Mouse (Mus musculus) midbrain, embryonic 16.5 days (tissue): ENCODE results near the gene Pcsk2. TPM values are rescaled to one million over a fixed set of nuclear protein-coding genes. Genes with fewer than 3 reads are reported as not detected.

ENCODE experiments used
- ATAC-seq: fragments of 200-750 bp; cut with Nextera tagmentation; 2 replicates; pipeline ENCODE4 v1.8.0; 2017; ENCODE audit warnings: moderate TSS enrichment
- H3K27ac ChIP-seq: fragments of 300-500 bp; sonication (generic); 2 replicates; pipeline ENCODE4 v1.5.1; 2014; ENCODE audit warnings: mild to moderate bottlenecking, low read length, mixed read lengths
- H3K27me3 ChIP-seq: fragments of 300-500 bp; sonication (generic); 2 replicates; pipeline ENCODE4 v1.6.1; 2014; ENCODE audit warnings: low read depth, low read length, mixed read lengths; ENCODE audit not compliant: control insufficient read depth, insufficient read depth
- H3K36me3 ChIP-seq: fragments of 300-500 bp; sonication (generic); 2 replicates; pipeline ENCODE4 v1.6.1; 2014; ENCODE audit warnings: mild to moderate bottlenecking, low read length, moderate library complexity, mixed read lengths; ENCODE audit not compliant: control insufficient read depth, insufficient read depth
- H3K4me1 ChIP-seq: fragments of 300-500 bp; sonication (generic); 2 replicates; pipeline ENCODE4 v1.6.1; 2014; ENCODE audit warnings: mild to moderate bottlenecking, low read length, mixed read lengths; ENCODE audit not compliant: control insufficient read depth, insufficient read depth
- H3K4me2 ChIP-seq: fragments of 300-500 bp; sonication (generic); 2 replicates; pipeline ENCODE4 v1.6.1; 2014; ENCODE audit warnings: mild to moderate bottlenecking, low read length, mixed read lengths
- H3K4me3 ChIP-seq: fragments of 300-500 bp; sonication (generic); 2 replicates; pipeline ENCODE4 v1.5.1; 2014; ENCODE audit warnings: low read depth, mild to moderate bottlenecking, low read length, moderate library complexity, mixed read lengths
- H3K9ac ChIP-seq: fragments of 300-500 bp; sonication (generic); 2 replicates; pipeline ENCODE4 v1.6.1; 2014; ENCODE audit warnings: low read depth, low read length, mixed read lengths
- H3K9me3 ChIP-seq: fragments of 300-500 bp; sonication (generic); replicated peaks from 2 replicates; pipeline ENCODE4 v1.6.1; 2014; ENCODE audit warnings: mild to moderate bottlenecking, low read length, mixed read lengths; ENCODE audit not compliant: control insufficient read depth, poor library complexity, severe bottlenecking
- WGBS: fragments of 180-500 bp; shearing (Covaris S2); extraction: QIAGEN DNeasy Blood & Tissue Kit; methylation state at CpG from one replicate; pipeline ENCODE4 v1.1.7; 2014; 5-methylcytosine and 5-hydroxymethylcytosine counted together
- polyA plus RNA-seq: library from polyadenylated mRNA; unstranded; fragments of >200 nt; fragmentation: Nextera tagmentation; extraction: Ambion mirVana; gene quantifications from 2 replicates; pipeline ENCODE4 v1.2.1, GENCODE M21; 2015

Gene Pcsk2
- polyA plus RNA-seq, 1 experiment from 2014 or later = 35.2 TPM

DNA sequence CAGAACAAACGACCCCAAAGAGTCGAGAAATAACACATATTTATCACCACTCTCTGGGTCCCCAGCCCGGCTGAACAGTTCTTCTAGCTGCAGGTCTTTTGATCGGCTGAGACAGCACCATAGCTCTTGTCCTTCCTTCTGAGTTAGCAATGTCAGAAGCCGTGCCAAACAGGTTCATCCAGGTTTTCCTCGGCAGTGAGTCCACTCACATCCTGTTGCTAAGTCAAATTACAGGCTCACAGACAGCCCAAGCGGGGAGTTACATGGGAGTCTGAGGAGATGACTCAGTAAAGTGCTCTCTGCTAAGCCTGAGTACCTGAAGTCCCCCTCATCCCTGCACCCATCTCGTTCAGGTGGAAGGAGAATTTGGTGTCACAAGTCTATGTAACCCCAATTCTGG, 318.6 kb downstream of the Pcsk2 start:
- no peak overlapping the region for H3K27ac ChIP-seq
- no peaks in the 10 kb centered on the region for H3K27me3 ChIP-seq
- H3K4me2 ChIP-seq = no peak overlapping the region
- no peaks in the 10 kb centered on the region for H3K9me3 ChIP-seq
- ATAC-seq = no peak
- H3K36me3 ChIP-seq = no peaks in the 10 kb centered on the region
- H3K4me1 ChIP-seq = peaks cover 3% of the 10 kb centered on the region; the same call in 1 of the 2 replicates
- H3K9ac ChIP-seq = no peak overlapping the region
- H3K4me3 ChIP-seq = no peak overlapping the region
- WGBS = 83% methylated on average over 8 of the region's 8 CpGs
